ENCODE assay signal across 25 mouse cellular contexts in genomic region chr7:64223215-64223614, GRCm38 (mm10).
DNase-seq lines count a peak whose midpoint lies in the region; ATAC-seq and TF ChIP-seq lines count a peak whose summit lies in the region.
"Had no signal": no experiment of that assay in that cellular context is flagged by ENCODE, and none has a peak within 500 bp of the region (broad histone marks: within the 10 kb centered on the region; RNA-seq: fewer than 3 reads in every experiment).

No protein-coding gene starts in this region.

- no peaks in the 10 kb centered on the region for H3K9me3 ChIP-seq in lung, postnatal 0 days (ENCODE audit: low read length)
- H3K9me3 ChIP-seq: embryonic facial prominence, embryonic 13.5 days; embryonic facial prominence, embryonic 15.5 days; forebrain, embryonic 10.5 days; forebrain, embryonic 12.5 days had no signal

- TF ChIP-seq CTCF in lung, postnatal 0 days (IDR thresholded peaks at IDR 0.05): no peak

- 88% methylated on average over 5 of the region's 5 CpGs for WGBS in lung, postnatal 0 days

- no peak overlapping the region for H3K4me3 ChIP-seq in lung, postnatal 0 days (ENCODE audit: low read depth, low read length)
- H3K4me3 ChIP-seq: embryonic facial prominence, embryonic 13.5 days; embryonic facial prominence, embryonic 15.5 days; erythroblast, embryonic 14.5 days; forebrain, embryonic 10.5 days; forebrain, embryonic 12.5 days had no signal

- no peaks in the 10 kb centered on the region for H3K4me1 ChIP-seq in lung, postnatal 0 days (ENCODE audit: insufficient read depth, low read depth, low read length)
- H3K4me1 ChIP-seq: embryonic facial prominence, embryonic 13.5 days; forebrain, embryonic 12.5 days had no signal

- no peak for TF ChIP-seq EP300 in lung, postnatal 0 days (IDR thresholded peaks at IDR 0.05)

- H3K9ac ChIP-seq in lung, postnatal 0 days (replicated peaks; ENCODE audit: low read depth): no peak overlapping the region
- H3K9ac ChIP-seq: embryonic facial prominence, embryonic 13.5 days; embryonic facial prominence, embryonic 15.5 days; forebrain, embryonic 12.5 days had no signal

- no peak overlapping the region for H3K4me2 ChIP-seq in lung, postnatal 0 days (replicated peaks; ENCODE audit: low read depth, low read length)
- H3K4me2 ChIP-seq: embryonic facial prominence, embryonic 13.5 days; embryonic facial prominence, embryonic 15.5 days; forebrain, embryonic 12.5 days had no signal

- DNase-seq in lung, postnatal 36 days: peak; percentile 35
- no peak for DNase-seq in lung, postnatal 0 days (ENCODE audit: low spot score)
- no peak for DNase-seq in kidney, adult 18-20 months
- DNase-seq: adrenal gland, adult 8-10 months; adrenal gland, postnatal 14 days; adrenal gland, postnatal 36 days; cerebellum, adult 11-12 months; cerebellum, adult 2 months; cerebellum, adult 9-10 months; cerebellum, postnatal 10 days; cerebellum, postnatal 25 days; embryo, embryonic 11 days had no signal

- no peaks in the 10 kb centered on the region for H3K27me3 ChIP-seq in lung, postnatal 0 days (replicated peaks; ENCODE audit: insufficient read depth, low read length)
- H3K27me3 ChIP-seq: embryonic facial prominence, embryonic 13.5 days; embryonic facial prominence, embryonic 15.5 days; forebrain, embryonic 12.5 days; Patski had no signal

- no peak for ATAC-seq in lung, postnatal 0 days
- 0 out of 2 replicates have a peak, but pooled peaks have one; percentile 11 for ATAC-seq in common myeloid progenitor, adult 5-6 weeks (replicated peaks; ENCODE audit: low read depth, poor library complexity, severe bottlenecking)
- peak; percentile 45; the same call in 1 of the 2 replicates for ATAC-seq in granulocyte monocyte progenitor cell, adult 5-6 weeks (replicated peaks; ENCODE audit: poor library complexity, severe bottlenecking)
- 0 out of 2 replicates have a peak, but pooled peaks have one; percentile 26 for ATAC-seq in megakaryocyte progenitor cell, adult 5-6 weeks (replicated peaks; ENCODE audit: poor library complexity)
- no peak; the same call in 1 of the 2 replicates for ATAC-seq in monocyte, adult 5-6 weeks (replicated peaks; ENCODE audit: insufficient number of reproducible peaks, low FRiP score, low TSS enrichment, poor library complexity, severe bottlenecking)
- ATAC-seq: activated CD4-positive, CD25-positive, alpha-beta regulatory T cell, adult 4 months; forebrain, embryonic 14.5 days; forebrain, embryonic 16.5 days; Patski had no signal

- H3K27ac ChIP-seq in lung, postnatal 0 days (ENCODE audit: low read length): no peak overlapping the region
- H3K27ac ChIP-seq: embryonic facial prominence, embryonic 13.5 days; embryonic facial prominence, embryonic 15.5 days; forebrain, embryonic 10.5 days; forebrain, embryonic 12.5 days had no signal

- H3K36me3 ChIP-seq in lung, postnatal 0 days (ENCODE audit: insufficient read depth, low read length): no peaks in the 10 kb centered on the region
- H3K36me3 ChIP-seq: embryonic facial prominence, embryonic 13.5 days; embryonic facial prominence, embryonic 15.5 days; forebrain, embryonic 10.5 days; forebrain, embryonic 12.5 days had no signal

Comparison
In these comparisons a context has a peak if more than half of its experiments do, and no peak if none do; other contexts are left out.
1. ATAC-seq: peak in common myeloid progenitor, adult 5-6 weeks (single experiment), granulocyte monocyte progenitor cell, adult 5-6 weeks (single experiment) and megakaryocyte progenitor cell, adult 5-6 weeks (single experiment); none in lung, postnatal 0 days (single experiment) and monocyte, adult 5-6 weeks (single experiment).